Mouse (Mus musculus) MEL (cell line): ENCODE results near the gene Dusp10. TPM values are rescaled to one million over a fixed set of nuclear protein-coding genes. Genes with fewer than 3 reads are reported as not detected.

Experiments
- DNase-seq: peaks from one replicate; pipeline ENCODE4 v3.0.0; 2011; ENCODE audit warnings: low read depth, low spot score
- H3K27ac ChIP-seq: 2 replicates; pipeline ENCODE4 v1.5.1; 2012; ENCODE audit warnings: low read depth, mild to moderate bottlenecking, control low read depth, low read length, moderate library complexity; ENCODE audit not compliant: control insufficient read depth
- H3K27me3 ChIP-seq, 2 experiments: fragments of 150-350 bp in 1 of 2; sonication (generic) in 1 of 2; 2 replicates each; pipeline ENCODE4 v1.6.1; 2012; ENCODE audit warnings: low read length in 2 of 2, mild to moderate bottlenecking in 2 of 2, improper control_type of control experiment in 1 of 2, moderate library complexity in 1 of 2; ENCODE audit not compliant: insufficient read depth in 2 of 2, control insufficient read depth in 1 of 2
- H3K36me3 ChIP-seq, 2 experiments: 2 replicates each; pipeline ENCODE4 v1.6.1; 2012 to 2014; ENCODE audit warnings: low read length in 2 of 2, improper control_type of control experiment in 1 of 2, inconsistent platforms in 1 of 2, mild to moderate bottlenecking in 1 of 2; ENCODE audit not compliant: insufficient read depth in 2 of 2, control insufficient read depth in 1 of 2
- H3K4me1 ChIP-seq, 2 experiments: fragments of 150-350 bp in 1 of 2; sonication (generic) in 1 of 2; 2 replicates each; pipeline ENCODE4 v1.6.1; 2012; ENCODE audit warnings: low read length in 2 of 2, improper control_type of control experiment in 1 of 2, mild to moderate bottlenecking in 1 of 2; ENCODE audit not compliant: insufficient read depth in 2 of 2, control insufficient read depth in 1 of 2
- H3K4me3 ChIP-seq, 2 experiments: fragments of 150-350 bp in 1 of 2; sonication (generic) in 1 of 2; 2 replicates each; pipeline ENCODE4 v1.5.1; 2012; ENCODE audit warnings: low read depth in 2 of 2, low read length in 2 of 2, mild to moderate bottlenecking in 2 of 2, moderate library complexity in 2 of 2, control low read depth in 1 of 2, improper control_type of control experiment in 1 of 2; ENCODE audit not compliant: control insufficient read depth in 1 of 2, insufficient read depth in 1 of 2
- H3K79me2 ChIP-seq: 2 replicates; pipeline ENCODE4 v1.6.1; 2012; ENCODE audit warnings: mild to moderate bottlenecking, low read length, moderate library complexity; ENCODE audit not compliant: control insufficient read depth, poor library complexity, insufficient read depth
- H3K9ac ChIP-seq: 2 replicates; pipeline ENCODE4 v1.6.1; 2012; ENCODE audit warnings: low read depth, mild to moderate bottlenecking, control low read depth, low read length, moderate library complexity; ENCODE audit not compliant: control insufficient read depth, poor library complexity, severe bottlenecking
- H3K9me3 ChIP-seq: fragments of 150-350 bp; sonication (generic); replicated peaks from 2 replicates; pipeline ENCODE4 v1.6.1; 2012; ENCODE audit warnings: mild to moderate bottlenecking, low read length, improper control_type of control experiment, moderate library complexity; ENCODE audit not compliant: insufficient read depth
- BHLHE40 ChIP-seq: IDR thresholded peaks from 2 replicates; pipeline ENCODE4 v1.6.1; 2012; ENCODE audit warnings: low read depth, mild to moderate bottlenecking, inconsistent platforms, low read length, improper control_type of control experiment, borderline replicate concordance
- E2F4 ChIP-seq: IDR thresholded peaks from 2 replicates; pipeline ENCODE4 v1.6.1; 2011; ENCODE audit warnings: low read depth, low read length, improper control_type of control experiment, borderline replicate concordance
- ELF1 ChIP-seq: IDR thresholded peaks from 2 replicates; pipeline ENCODE4 v1.6.1; 2014; ENCODE audit warnings: low read depth, mild to moderate bottlenecking, inconsistent platforms, low read length, improper control_type of control experiment, moderate library complexity
- GATA1 ChIP-seq: IDR thresholded peaks from 2 replicates; pipeline ENCODE4 v1.6.1; 2011; ENCODE audit warnings: low read depth, low read length, improper control_type of control experiment
- JUND ChIP-seq: IDR thresholded peaks from 2 replicates; pipeline ENCODE4 v1.6.1; 2011; ENCODE audit warnings: low read depth, mild to moderate bottlenecking, improper control_type of control experiment, low read length
- MAX ChIP-seq: IDR thresholded peaks from 2 replicates; pipeline ENCODE4 v1.6.1; 2011; ENCODE audit warnings: low read length, improper control_type of control experiment
- MYB ChIP-seq: IDR thresholded peaks from 2 replicates; pipeline ENCODE4 v1.6.1; 2011; ENCODE audit warnings: mild to moderate bottlenecking, low read depth, low read length, improper control_type of control experiment
- MYC ChIP-seq: IDR thresholded peaks from 2 replicates; pipeline ENCODE4 v1.6.1; 2011; ENCODE audit warnings: low read depth, mild to moderate bottlenecking, low read length, improper control_type of control experiment, moderate library complexity
- NRF1 ChIP-seq: IDR thresholded peaks from 2 replicates; pipeline ENCODE4 v1.6.1; 2014; ENCODE audit warnings: low read depth, mild to moderate bottlenecking, inconsistent platforms, low read length, improper control_type of control experiment, moderate library complexity; ENCODE audit not compliant: poor library complexity, insufficient read depth, severe bottlenecking
- POLR2A ChIP-seq, 2 experiments: IDR thresholded peaks; 2 replicates each; pipeline ENCODE4 v1.6.1; 2011 to 2012; ENCODE audit warnings: low read length in 2 of 2, mild to moderate bottlenecking in 2 of 2, control low read depth in 1 of 2, improper control_type of control experiment in 1 of 2, low read depth in 1 of 2, moderate library complexity in 1 of 2; ENCODE audit not compliant: control insufficient read depth in 1 of 2, insufficient read depth in 1 of 2, poor library complexity in 1 of 2
- POLR2AphosphoS2 ChIP-seq: IDR thresholded peaks from 2 replicates; pipeline ENCODE4 v1.6.1; 2011; ENCODE audit warnings: low read length, improper control_type of control experiment
- POLR2AphosphoS5 ChIP-seq: IDR thresholded peaks from 2 replicates; pipeline ENCODE4 v1.6.1; 2012; ENCODE audit warnings: low read depth, borderline replicate concordance, mild to moderate bottlenecking, inconsistent platforms, low read length, moderate library complexity, mixed read lengths
- RAD21 ChIP-seq: IDR thresholded peaks from 2 replicates; pipeline ENCODE4 v1.6.1; 2011; ENCODE audit warnings: mild to moderate bottlenecking, low read depth, low read length, improper control_type of control experiment
- RCOR1 ChIP-seq: IDR thresholded peaks from 2 replicates; pipeline ENCODE4 v1.6.1; 2012; ENCODE audit warnings: low read depth, mild to moderate bottlenecking, inconsistent platforms, low read length, improper control_type of control experiment
- SIN3A ChIP-seq: IDR thresholded peaks from 2 replicates; pipeline ENCODE4 v1.6.1; 2012; ENCODE audit warnings: low read length, improper control_type of control experiment, inconsistent platforms
- SMC3 ChIP-seq: IDR thresholded peaks from 2 replicates; pipeline ENCODE4 v1.6.1; 2011; ENCODE audit warnings: low read depth, low read length, improper control_type of control experiment
- TBP ChIP-seq: IDR thresholded peaks from 2 replicates; pipeline ENCODE4 v1.8.0; 2011; ENCODE audit warnings: low read depth, low read length, improper control_type of control experiment
- TCF12 ChIP-seq: IDR thresholded peaks from 2 replicates; pipeline ENCODE4 v1.6.1; 2014; ENCODE audit warnings: low read depth, mild to moderate bottlenecking, inconsistent platforms, low read length, improper control_type of control experiment, moderate library complexity
- USF1 ChIP-seq: IDR thresholded peaks from 2 replicates; pipeline ENCODE4 v1.6.1; 2014; ENCODE audit warnings: low read depth, mild to moderate bottlenecking, inconsistent platforms, low read length, improper control_type of control experiment, moderate library complexity
- ZC3H11A ChIP-seq: IDR thresholded peaks from 2 replicates; pipeline ENCODE4 v1.6.1; 2012; ENCODE audit warnings: low read depth, mild to moderate bottlenecking, inconsistent platforms, low read length, improper control_type of control experiment
- ZNF384 ChIP-seq: IDR thresholded peaks from 2 replicates; pipeline ENCODE4 v1.6.1; 2012; ENCODE audit warnings: low read depth, mild to moderate bottlenecking, inconsistent platforms, low read length, improper control_type of control experiment
- polyA plus RNA-seq, 2 experiments: library from polyadenylated mRNA; stranded (reverse) in 1 of 2; unstranded in 1 of 2; fragments of >175 nt in 1 of 2; fragments of >200 nt in 1 of 2; gene quantifications; 2 replicates each; pipeline versions ENCODE4 v1.2.1 to v1.2.4; 2012; ENCODE audit warnings: low replicate concordance in 2 of 2, low read depth in 1 of 2; ENCODE audit not compliant: insufficient read length in 2 of 2, insufficient read depth in 1 of 2, missing spikeins in 1 of 2
- total RNA-seq: library from RNA; depleted of rRNA; stranded (reverse); fragments of 300-350 nt; gene quantifications from 2 replicates; pipeline ENCODE4 v1.2.3, GENCODE M21; 2012

Dusp10 gene
- total and polyA plus RNA-seq, 3 experiments: 1.4 to 2.3 TPM; not detected in 1

- Histone ChIP-seq H3K9ac (no peak overlapping the region), H3K4me3 (no peak overlapping the region), H3K27ac (no peak overlapping the region), H3K36me3 (peaks cover 0 to 10% of the 10 kb centered on the region in 2 experiments; a peak in 2 of 4 replicates), H3K4me1 (peaks cover 4 to 5% of the 10 kb centered on the region in 2 experiments; a peak in 2 of 4 replicates), H3K79me2 (no peaks in the 10 kb centered on the region), H3K27me3 (no peaks in the 10 kb centered on the region; a peak in 2 of 4 replicates), H3K9me3 (no peaks in the 10 kb centered on the region)
- DNase-seq: no peak
- no peak for TF ChIP-seq TBP
- no peak for TF ChIP-seq USF1
- no peak for TF ChIP-seq TCF12
- TF ChIP-seq POLR2A (IDR thresholded peaks at IDR 0.05; ENCODE audit: control insufficient read depth in 1 of 2, insufficient read depth in 1 of 2, low read depth in 1 of 2, low read length in 2 of 2, poor library complexity in 1 of 2): no peak
- TF ChIP-seq JUND: no peak
- no peak for TF ChIP-seq ELF1
- no peak for TF ChIP-seq GATA1
- no peak for TF ChIP-seq RAD21
- TF ChIP-seq POLR2AphosphoS2: no peak
- TF ChIP-seq ZNF384: no peak
- no peak for TF ChIP-seq ZC3H11A
- no peak for TF ChIP-seq POLR2AphosphoS5
- TF ChIP-seq MAX: no peak
- no peak for TF ChIP-seq MYB
- TF ChIP-seq SMC3: no peak
- no peak for TF ChIP-seq SIN3A
- no peak for TF ChIP-seq E2F4
- TF ChIP-seq MYC: no peak
- no peak for TF ChIP-seq RCOR1
These were observed 69.6 kb downstream of the Dusp10 start for GRCm38 (mm10) chr1:184082661-184083060.

GRCm38 (mm10) chr1:184083166-184083565 is 70.1 kb downstream of the Dusp10 start:
- Histone ChIP-seq H3K36me3 (peaks cover 0 to 10% of the 10 kb centered on the region in 2 experiments; a peak in 2 of 4 replicates), H3K9me3 (no peaks in the 10 kb centered on the region), H3K9ac (no peak overlapping the region), H3K79me2 (no peaks in the 10 kb centered on the region), H3K27me3 (no peaks in the 10 kb centered on the region; a peak in 2 of 4 replicates), H3K27ac (no peak overlapping the region), H3K4me3 (no peak overlapping the region), H3K4me1 (peaks cover 4 to 5% of the 10 kb centered on the region in 2 experiments; a peak in 2 of 4 replicates)
- no peak for DNase-seq
- TF ChIP-seq RCOR1 (no peak), BHLHE40 (no peak), E2F4 (no peak), RAD21 (no peak), TBP (no peak), NRF1 (no peak)
